Mouse (Mus musculus) T-helper 17 cell (primary cell): ENCODE data around the gene Btbd2.

Experiments used
- in situ Hi-C, 2 experiments: fragments of 300-600 bp; cut with MboI, MseI; formaldehyde crosslinking; loops; 1 replicate in 1 of 2; 2 replicates in 1 of 2; pipeline ENCODE4 v1.15.1; 2025; ENCODE audit warnings: high pct_unique_total_duplicates in 2 of 2

Gene Btbd2

DNA sequence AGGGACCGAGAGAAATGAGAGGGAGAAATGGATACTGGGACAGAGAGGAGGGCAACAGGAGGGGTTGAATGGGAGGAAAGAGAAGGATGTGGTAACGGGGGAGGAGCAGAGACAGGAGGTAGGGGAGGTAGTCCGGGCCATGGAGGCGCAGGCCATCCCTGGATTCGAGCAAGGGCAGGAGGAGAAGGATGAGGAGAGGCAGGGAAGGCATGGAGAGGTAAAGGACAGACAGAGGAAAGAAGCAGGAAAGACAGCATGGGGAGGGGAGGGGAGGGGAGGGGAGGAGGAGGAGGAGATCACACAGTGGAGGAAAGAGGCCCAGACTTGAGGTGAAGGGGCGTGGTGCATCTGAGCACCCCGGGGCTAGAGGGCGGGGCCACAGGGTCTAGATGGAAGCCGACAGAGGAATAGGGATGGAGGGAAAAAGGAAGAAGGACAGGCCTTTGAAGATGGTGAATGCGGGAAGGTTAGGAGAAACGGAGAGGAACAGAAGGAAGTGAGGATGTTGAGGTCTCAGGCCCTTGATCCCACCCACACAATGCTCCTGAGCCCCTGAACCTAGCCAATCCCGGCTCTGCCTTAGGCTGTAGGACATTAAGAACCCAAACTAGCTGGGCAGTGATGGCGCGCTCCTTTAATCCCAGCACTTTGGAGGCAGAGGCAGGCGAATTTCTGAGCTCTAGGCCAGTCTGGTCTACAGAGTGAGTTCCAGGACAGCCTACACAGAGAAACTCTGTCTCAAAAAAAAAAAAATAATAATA is at the start of gene Btbd2:
TSS of gene Btbd2 (minus strand) at position 209 of the 761 bp plus-strand sequence.
- in situ Hi-C loops, result loop anchor here in 1 of 2 experiments (5.0 kb wide), 1 partner anchor 45 kb away; the partner anchor contains the start of genes Izumo4 and Mob3a

DNA sequence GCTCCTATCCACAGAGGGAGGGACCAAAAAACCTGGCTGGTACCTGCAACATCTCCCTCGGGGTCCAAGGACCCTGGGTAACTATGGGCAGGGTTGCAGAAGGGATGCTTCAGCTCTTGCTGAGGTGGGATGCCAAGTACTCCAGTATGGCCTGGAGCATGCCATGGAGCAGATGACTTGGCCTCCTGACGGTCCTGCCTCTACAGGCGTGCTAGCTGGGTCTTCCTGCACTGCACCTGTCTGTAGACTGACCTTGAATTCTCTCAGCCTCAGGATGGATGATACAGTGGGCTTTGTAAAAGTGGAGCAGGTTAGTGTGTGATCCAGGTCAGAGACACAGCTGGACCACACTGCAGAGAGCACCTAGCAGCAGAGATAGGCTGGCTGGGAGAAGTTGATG is 48.6 kb upstream of the Btbd2 start:
- in situ Hi-C loops, result no loop called here

DNA sequence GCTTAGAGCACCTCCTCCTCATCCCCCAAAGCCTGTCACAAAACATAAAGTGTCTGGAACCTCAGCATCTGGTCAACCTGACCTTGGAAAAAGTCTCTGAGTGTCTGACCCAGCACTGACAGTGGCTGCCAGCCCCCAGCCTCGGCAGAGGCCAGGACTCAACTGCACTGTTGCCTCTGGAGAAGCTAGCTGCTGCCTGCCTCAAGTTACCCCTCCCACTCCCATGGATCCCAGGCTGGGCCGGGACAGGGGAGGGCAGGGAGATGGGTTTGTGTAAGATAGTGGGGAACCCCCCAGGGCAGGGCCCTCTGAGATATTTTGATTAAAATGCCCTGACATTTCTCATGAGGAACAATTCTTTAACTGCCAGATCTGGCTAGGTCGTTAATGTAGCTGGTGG is 48.2 kb upstream of the Btbd2 start:
- in situ Hi-C loops, result no loop called here

DNA sequence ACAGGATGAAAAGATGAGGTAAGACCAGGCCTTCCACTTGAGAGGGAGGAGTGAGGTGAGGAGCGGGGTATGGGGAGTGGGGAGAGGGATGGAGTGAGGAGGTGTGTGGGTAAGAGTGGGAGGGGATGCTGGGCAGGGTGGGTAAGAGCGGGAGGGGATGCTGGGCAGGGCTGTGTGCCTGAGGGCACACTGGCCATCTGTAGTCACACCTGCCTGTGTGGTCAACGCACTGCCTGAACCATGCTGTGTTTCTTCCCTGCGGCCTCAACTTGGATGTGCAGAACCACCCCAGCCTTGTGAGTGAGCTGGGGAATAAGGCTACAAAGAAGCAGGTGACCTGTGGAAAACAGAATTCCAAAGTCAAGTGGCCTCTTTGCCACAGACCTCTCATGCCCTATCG is 47.5 kb upstream of the Btbd2 start:
- in situ Hi-C loops, result loop anchor here in 1 of 2 experiments (5.0 kb wide), 1 partner anchor 47 kb away; the partner anchor contains the start of gene Btbd2

DNA sequence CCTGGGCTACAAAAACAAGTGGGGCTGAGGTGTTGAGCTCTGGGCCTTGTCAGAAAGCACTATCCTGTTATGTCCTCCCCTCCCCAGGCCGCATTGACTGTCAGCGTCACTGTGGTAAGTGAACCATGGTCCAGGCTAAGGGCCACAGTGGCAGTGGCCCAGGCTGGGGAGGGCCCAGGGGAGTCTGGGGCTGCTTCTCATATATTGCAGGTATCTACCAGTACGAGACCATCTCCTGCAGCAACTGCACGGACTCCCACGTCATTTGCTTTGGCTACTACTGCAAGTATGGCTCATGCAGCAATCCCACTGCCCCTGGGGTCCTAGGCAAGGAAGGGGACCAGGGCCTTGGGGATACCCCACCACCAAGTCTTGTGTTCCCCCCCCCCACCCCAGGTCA is 46.8 kb upstream of the Btbd2 start:
- in situ Hi-C loops, result loop anchor here in 1 of 2 experiments (5.0 kb wide), 1 partner anchor 46 kb away; the partner anchor contains the start of gene Btbd2

DNA sequence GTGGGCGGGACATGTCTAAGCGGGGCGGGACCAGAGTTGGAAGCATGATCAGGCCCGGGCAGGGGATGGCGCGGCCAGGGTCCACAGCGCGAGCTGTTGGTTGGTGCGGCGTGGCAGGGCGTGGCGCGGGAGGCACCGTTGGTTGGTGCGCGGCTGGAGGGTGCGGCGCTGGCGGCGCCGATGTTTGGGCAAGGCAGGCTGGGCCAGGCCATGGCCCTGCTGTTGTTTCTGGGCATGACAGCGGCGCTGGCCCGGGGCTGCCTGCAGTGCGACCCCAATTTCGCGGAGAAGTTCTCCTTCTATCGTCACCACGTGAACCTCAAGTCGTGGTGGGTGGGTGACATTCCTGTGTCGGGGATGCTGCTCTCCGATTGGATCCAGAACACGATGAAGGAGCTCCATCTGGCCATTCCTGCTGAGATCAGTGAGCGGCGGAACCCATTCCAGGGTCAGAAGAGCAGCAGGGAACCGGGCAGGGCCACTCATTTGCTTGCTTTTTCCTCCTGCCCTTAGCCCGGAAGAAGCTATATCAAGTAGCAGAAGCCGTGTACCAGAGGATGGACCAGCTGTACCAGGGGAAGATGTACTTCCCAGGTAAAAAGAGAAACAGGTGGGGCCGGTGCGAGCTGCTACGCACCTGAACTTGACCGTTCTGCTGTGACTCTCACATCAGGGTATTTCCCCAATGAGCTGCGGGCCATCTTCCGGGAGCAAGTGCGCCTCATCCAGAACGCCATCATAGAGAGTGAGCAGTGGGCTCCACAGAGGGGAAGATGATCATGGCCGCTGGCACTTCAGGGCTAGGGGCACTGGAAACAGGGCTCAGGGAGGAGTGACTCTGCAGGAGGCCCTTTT is 45.9 kb upstream of the Btbd2 start:
- in situ Hi-C loops, result loop anchor here in 1 of 2 experiments (5.0 kb wide), 1 partner anchor 45 kb away; the partner anchor contains the start of gene Btbd2

DNA sequence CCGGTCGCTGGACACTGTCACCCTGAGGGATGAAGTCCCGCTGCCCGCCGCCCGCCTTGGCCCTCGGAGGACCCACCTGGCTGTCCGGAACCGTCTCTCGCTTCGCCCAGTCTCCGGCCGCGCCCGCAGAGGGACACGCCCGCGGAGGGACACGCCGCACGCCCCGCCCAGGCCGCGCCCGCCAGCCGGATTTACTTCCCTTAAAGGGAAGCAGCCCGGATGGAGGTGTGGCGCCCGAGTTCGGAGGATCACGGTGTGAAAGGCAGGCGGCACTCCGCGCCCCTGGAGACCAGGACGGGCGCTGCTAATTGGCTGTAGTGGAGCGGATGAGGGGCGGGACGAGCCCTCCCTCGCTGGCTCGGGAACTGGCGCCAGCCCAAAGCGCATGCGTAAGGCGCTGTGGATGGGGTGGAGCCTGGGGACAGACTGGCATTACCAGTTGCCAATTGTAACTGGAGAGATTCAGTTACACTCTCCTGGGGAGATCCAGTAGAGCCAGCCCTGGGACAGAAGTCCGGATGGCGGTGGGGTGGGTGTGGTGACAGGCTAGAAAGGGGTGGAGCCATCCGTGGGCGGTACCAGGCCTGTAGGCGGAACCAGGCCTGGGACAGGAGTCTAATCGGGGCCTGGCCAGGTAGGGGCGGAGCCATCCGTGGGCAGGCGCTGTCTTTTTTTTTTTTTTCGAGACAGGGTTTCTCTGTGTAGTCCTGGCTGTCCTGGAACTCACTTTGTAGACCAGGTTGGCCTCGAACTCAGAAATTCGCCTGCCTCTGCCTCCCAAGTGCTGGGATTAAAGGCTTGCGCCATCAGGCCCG is 45.1 kb upstream of the Btbd2 start, which contains the start of the genes Mob3a and Izumo4:
TSS of gene Mob3a (minus strand) at position 257 of the 815 bp plus-strand sequence.
TSS of gene Izumo4 (plus strand) at position 464 of the 815 bp plus-strand sequence.
- in situ Hi-C loops, result loop anchor here in 1 of 2 experiments (5.0 kb wide), 1 partner anchor 45 kb away; the partner anchor contains the start of gene Btbd2

DNA sequence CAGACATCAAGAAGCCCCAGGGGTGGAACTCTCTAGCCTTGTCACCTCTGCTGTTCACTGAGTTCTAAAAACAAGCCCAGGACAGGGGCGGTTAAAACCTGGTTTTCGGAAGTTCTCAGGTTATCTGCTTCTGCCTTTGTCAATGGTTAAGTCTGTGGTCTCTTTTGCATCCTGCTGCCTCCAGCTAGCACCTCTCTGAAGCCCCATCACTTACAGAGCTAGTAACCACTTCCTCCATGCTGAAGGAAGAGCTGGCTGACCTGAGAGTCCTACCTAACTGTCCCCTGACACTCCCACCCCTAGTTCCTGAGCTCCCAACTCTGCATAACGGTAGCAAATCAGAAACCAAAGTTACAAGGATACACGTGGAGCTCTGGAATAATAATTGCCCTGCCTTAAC is 43.9 kb upstream of the Btbd2 start:
- in situ Hi-C loops, result loop anchor here in 1 of 2 experiments (5.0 kb wide), 1 partner anchor 43 kb away; the partner anchor contains the start of gene Btbd2

DNA sequence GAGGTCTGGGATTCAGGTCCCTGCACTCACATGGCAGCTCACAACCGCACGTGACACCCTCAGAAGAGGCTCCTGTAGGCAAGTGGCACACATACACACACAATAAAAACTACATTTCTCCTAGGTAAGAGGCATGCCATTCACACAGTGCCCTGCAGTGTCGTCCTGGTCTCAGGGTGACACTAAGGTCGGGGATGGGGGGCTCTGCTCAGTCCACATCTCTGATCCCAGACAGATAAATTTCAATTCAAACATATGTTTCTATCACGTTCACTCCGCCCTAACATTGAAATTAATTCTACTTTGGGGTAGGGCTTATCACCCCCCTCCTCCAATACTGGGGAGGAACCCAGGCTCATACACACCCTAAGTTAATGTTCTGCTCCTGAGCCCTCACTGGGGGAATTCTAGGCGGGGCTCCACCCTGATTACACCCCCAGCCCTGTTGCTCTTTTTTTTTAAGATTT is 43.2 kb upstream of the Btbd2 start:
- in situ Hi-C loops, result loop anchor here in 1 of 2 experiments (5.0 kb wide), 1 partner anchor 43 kb away; the partner anchor contains the start of gene Btbd2

DNA sequence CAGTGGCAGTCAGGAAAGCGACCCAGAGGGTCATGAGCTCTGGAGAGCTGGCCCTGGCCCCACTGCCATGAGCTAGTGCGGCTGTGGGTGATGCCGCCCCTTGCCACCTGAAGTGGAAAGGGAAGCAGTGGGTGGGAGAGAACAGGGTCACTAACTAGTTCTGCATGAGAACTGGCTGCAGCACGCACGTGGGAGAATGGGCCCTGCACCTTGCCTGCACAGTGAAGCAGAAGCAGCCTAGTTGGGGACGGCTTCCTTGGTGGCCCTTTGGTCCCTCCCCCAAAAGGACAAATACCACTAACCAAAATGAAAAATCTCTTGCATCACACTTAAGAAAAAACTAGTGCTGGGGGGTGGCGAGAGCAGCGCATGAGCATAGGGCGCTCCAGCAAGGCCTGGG is 41.7 kb upstream of the Btbd2 start:
- in situ Hi-C loops, result no loop called here

DNA sequence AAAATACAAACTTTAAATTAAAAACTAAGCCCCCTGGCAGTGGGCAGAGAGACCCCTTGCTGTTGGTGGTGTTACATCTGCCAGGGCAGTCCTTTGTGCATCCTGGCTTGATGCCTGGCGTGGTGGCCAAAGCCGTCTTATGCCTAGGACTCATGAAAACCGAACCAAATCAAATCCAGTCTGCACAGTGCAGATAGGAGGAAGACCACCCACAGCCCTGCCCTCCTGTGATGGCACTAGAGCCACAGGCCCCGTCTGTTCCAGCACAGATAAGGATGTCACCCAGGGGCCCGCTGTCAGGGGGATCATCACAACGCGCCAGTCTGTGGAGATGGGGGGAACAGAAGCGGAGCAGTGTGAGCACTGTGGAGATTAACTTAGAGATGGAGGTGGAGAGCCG is 40.9 kb upstream of the Btbd2 start:
- in situ Hi-C loops, result no loop called here

DNA sequence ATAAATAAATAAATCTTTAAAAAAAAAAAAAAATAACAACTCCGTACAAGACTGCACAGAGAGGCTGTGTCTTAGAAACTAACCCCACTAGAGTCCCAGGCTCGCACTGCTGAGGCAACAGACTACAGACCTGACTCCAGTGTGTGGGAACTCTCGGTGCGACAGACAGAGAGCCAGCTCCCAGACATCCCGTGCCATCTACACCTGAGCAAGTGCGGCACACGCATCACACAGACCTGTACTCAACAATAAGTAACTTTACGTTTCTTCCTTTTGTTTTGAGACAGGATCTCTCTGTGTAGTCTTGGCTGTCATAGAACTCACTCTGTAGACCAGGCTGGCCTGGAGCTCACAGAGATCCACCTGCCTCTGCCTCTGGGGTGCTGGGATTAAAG is 40.5 kb upstream of the Btbd2 start:
- in situ Hi-C loops, result no loop called here

DNA sequence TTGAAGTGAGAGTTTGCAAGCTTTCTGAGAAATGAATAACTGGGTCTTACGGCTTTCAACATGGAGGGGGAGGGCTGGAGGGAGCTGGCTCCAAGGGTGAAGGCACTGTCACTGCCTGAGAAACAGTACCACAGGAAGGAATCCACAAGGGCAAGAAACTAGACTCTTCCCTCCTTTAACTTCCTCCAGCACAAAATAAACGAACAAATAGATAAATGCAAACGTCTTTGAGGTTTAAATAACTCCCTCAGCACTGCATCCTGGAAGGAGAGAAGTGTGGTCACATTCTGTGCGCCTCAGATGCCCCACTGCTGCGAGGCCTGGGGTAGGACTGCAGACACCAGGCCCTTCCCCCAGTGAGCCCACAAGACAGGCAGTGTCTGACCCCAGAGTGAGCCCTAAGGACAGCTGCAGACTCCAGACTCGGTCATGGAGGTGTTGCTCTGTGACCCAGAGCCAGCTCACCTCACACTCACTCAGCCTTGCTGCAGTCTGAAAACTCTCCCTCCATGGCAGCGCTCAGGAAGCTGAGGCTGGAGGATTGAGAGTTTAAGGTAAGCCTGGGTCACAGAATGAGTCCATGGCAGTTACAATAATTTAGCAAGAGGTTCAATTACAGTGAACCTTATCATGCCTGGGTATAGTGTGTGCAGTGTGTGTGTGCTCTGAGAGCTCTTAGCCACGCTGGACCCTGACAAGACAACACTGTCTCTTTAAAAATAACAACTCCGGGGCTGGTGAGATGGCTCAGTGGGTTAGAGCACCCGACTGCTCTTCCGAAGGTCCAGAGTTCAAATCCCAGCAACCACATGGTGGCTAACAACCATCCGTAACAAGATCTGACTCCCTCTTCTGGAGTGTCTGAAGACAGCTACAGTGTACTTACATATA is 39.9 kb upstream of the Btbd2 start:
- in situ Hi-C loops, result no loop called here

DNA sequence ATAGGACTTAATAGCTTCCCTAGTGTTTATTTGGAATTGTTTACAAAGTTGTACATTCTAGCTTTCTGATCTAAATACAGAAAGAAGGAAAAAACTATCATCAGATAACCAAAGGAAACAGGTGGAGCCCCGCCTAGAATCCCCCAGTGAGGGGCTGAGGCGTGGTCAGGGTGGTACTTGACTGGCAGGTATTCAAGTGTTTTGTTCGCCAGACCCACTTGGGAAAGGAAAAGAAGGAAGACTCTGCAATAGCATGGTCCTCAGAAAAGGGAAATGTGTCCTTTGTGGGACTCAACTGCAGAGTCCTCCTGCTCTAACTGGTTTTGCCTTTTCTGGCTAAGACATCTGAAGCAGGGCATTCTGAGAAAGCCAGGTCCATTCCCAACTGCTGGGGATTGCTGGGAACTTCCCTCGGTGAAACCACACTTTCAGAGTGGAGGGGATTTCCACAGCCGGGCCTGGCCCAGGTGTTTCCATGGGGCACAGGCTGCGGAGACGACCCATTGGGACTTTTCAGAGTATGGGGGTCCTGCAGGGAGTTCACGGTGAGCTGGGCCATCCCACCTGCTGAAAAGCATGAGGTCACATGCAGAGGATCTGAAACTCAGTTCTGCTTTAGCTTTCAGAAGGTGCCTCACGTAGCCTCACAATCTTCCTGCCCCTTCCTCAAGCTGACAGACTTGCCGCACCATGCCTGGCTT is 39.1 kb upstream of the Btbd2 start:
- in situ Hi-C loops, result no loop called here

DNA sequence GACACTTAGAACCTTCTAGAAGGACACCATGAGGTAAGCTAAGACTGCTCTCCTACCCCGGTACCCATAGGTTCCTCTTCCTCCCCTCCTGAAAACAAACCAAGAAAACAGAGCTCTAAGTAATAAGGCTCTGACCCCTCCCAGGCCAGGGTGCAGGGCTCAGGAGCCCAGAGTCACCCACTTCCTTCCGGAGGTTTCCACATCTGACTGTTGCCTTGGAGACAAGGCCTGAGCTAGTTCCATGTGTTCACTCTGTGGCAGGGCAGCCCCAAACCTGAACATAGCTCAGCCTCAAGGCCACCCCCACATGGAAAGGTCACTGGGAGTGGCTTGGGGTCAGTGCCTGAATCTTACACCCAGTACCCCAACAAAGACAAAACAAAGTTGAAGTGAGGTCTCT is 38.3 kb upstream of the Btbd2 start:
- in situ Hi-C loops, result no loop called here

DNA sequence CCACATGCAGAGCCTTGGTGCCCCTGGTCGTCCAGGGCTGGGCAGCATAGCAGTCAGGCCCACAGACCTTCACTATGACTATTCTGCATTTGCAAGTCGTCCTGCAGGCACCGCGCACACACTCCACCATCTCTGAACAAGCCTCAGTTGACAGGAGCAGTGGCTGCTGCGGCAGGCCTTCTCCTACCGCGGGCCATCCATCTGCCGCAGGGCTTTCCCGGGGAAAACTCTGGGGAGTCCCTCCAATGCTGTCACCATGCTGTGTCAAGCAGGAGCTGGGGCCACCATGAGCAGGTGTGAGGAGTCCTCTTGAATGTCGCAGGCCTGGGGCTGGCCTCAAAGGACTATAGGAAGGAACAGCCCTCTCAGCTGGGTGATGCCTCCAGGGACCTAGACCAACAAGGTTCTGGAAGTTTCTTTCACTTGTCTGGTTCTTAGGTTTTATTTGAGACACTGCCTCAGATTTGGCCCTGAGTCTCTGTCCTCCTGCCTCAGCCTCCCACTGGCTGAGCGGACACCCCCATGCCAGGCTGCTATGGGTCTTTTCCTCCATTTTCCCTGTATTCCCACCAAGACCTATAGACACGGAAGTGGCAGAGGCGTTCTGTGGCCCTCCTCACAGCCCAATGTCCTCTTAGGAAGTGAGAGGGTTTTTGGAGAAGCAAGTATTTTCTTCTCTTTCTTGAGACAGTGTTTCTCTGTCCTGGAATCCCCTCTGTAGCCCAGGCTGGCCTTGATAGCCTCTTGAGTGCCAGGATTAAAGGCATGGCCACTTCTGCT is 37.5 kb upstream of the Btbd2 start:
- in situ Hi-C loops, result no loop called here

DNA sequence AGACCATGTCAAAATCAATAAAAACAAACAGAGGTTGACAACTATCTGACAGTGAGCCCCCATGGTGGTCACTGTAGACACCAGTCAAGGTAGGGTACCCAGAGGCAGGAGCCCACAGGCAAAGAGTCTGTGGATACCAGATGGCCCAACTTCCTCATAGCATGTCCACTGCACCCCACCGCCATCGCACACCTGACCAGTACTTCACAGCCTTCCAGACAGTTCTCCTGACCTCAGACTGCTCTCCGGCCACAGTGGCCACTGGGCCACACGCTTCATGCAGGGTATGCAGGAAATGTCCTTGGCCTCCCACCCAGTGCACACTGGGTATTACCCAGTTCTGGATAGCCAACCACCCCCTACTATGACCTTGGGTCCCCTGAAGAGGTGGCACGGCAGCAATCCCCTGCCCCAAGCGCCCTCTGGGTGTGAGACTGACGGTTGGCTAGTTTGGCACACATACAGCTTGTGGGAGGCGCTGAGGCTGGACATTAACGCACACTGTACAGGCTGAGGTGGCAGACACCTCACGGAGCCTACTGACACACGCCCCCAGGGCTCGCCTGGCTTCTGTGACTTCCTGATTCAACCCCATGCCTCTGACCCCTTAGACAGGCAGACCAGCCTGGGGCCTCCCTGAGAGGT is 36.7 kb upstream of the Btbd2 start:
- in situ Hi-C loops, result no loop called here
